Mouse (Mus musculus): Measurements from ENCODE around the gene Gart. TPM values are rescaled to one million over a fixed set of nuclear protein-coding genes. Genes with fewer than 3 reads are reported as not detected.

Gene Gart
- polyA plus RNA-seq (2014; fragmentation: Nextera tagmentation; extraction: Ambion mirVana) = 106 and 116 TPM in 2 replicates

DNA sequence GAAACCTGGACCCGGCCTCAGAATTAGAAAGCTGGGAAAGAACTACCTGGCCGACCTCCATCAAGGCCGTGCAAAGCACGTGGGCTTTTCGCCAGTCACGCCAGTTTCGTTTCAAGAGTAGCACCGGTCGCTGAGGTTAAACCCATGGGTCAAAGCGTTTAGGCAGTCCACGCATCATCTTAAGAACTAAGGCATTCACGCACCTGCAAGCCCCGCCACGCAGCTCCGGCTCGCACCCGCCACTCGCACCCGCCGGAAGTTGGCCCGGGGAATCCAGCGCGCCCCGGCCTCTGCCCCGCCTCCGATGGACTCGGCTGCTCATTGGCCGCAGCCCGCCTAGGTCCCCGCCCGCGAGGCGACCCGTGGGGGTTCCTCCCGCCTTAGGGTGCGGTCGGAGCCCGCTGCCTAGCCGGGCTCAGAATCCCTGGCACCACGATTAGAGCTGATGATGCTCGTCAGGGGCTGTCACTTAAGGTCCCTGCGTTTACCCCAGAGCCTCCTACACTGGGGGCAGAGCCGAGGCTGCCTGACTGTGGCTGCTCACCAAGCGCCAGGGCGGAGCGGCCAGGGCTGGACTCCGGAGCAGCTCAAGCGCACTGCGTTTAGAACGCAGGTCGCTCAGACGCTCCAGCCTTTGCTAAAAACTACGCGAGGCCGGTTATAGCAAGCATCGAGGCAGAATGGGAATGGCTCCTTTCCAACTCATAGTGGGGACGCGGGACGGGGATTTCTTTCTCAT is at the start of gene Gart:
TSS of gene Gart (minus strand) at position 272 of the 739 bp plus-strand sequence.
- H3K27ac ChIP-seq (ENCODE audit: low read depth, low read length) = peak within 1 kb of the TSS; percentile 94
- H3K9me3 ChIP-seq (ENCODE audit: control insufficient read depth, low read length) = no peaks in the 10 kb centered on the region
- peak; percentile 88 for ATAC-seq (ENCODE audit: insufficient read depth, low FRiP score, low TSS enrichment)
- peak; percentile 94 for DNase-seq (ENCODE audit: low spot score)
- under 1% methylated on average over 59 of the region's 59 CpGs for WGBS
- H3K9ac ChIP-seq (ENCODE audit: low read length) = peak within 1 kb of the TSS; percentile 85
- H3K4me3 ChIP-seq (ENCODE audit: low read depth, low read length) = peak within 1 kb of the TSS; percentile 70
- H3K27me3 ChIP-seq (ENCODE audit: control insufficient read depth, insufficient read depth, low read length) = no peaks in the 10 kb centered on the region
- peak within 1 kb of the TSS; percentile 98 for H3K4me2 ChIP-seq (ENCODE audit: low read depth)
- peaks cover 4% of the 10 kb centered on the region for H3K36me3 ChIP-seq (ENCODE audit: control insufficient read depth, insufficient read depth, low read length)
- H3K4me1 ChIP-seq (ENCODE audit: control insufficient read depth, insufficient read depth, low read length) = peaks cover 5% of the 10 kb centered on the region; the same call in 1 of the 2 replicates

DNA sequence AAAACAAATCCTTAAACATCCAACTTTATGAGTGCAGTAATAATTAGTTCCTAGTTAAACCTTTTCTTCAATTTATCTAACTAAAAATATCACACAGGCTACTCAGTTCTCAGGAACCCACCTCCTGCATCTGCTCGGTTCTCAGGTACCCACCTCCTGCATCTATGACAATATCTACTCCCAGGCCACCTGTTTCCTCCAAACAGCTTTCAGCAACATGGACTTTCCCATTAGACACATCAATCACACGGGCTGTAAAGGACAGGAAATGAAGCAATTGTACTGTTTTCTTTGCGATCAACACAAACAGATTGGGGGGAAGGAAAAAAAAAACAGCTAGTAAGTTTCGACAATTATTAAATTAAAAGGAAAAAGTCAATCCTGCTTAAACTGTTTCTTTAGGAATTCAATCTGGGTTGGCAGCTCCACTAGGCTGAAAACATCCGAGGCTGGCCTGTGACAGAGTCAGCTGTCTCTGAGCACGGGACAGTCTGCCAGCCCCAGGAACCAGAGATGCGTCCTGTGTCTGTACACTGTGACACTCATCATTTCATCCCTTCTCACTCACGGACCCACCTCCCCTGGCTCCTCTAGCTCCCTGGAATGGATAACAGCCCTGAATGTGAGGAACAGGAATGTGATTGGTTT is 48.5 kb upstream of the Gart start:
- Histone ChIP-seq H3K9ac (ENCODE audit: low read length) (no peak overlapping the region), H3K4me2 (ENCODE audit: low read depth) (no peak overlapping the region), H3K27ac (ENCODE audit: low read depth, low read length) (no peak overlapping the region), H3K27me3 (ENCODE audit: control insufficient read depth, insufficient read depth, low read length) (no peaks in the 10 kb centered on the region), H3K4me1 (ENCODE audit: control insufficient read depth, insufficient read depth, low read length) (no peaks in the 10 kb centered on the region), H3K36me3 (ENCODE audit: control insufficient read depth, insufficient read depth, low read length) (peaks cover 6% of the 10 kb centered on the region; the same call in 1 of the 2 replicates), H3K9me3 (ENCODE audit: control insufficient read depth, low read length) (no peaks in the 10 kb centered on the region), H3K4me3 (ENCODE audit: low read depth, low read length) (no peak overlapping the region)
- ATAC-seq (ENCODE audit: insufficient read depth, low FRiP score, low TSS enrichment) (no peak), DNase-seq (ENCODE audit: low spot score) (no peak)
- WGBS = 59% methylated on average over 8 of the region's 8 CpGs

DNA sequence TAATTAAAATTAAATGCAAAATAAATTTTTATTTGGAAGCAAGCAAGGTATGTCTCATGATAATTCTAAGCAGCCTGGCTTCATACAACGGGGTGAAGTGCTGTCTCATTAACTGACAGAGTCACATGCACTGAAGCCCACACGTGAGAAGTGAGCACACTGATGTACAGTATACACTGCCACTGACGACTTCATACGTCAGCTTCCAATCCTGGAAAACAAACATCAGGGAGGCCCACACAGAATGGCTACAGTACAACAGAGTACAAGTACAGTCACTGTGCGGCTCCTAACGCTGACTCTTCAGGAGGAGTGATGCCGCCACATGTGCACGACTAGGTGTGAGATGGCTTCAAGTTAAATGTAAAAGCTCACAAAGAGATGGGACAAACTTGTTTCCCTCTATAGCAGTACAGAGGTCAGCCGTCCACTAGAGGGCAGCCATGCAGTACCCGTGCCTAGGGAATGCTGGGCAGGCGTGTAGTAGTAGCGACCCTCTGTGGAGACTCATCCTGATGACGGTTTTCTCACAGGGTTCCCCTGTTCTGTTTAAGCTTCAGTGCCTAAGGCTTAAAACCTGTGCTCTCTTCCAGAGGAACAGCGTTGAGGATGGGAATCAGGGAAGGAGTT is 47.8 kb upstream of the Gart start:
- no peak overlapping the region for H3K4me2 ChIP-seq (ENCODE audit: low read depth)
- no peak overlapping the region for H3K4me3 ChIP-seq (ENCODE audit: low read depth, low read length)
- peaks cover 6% of the 10 kb centered on the region; the same call in 1 of the 2 replicates for H3K36me3 ChIP-seq (ENCODE audit: control insufficient read depth, insufficient read depth, low read length)
- H3K9ac ChIP-seq (ENCODE audit: low read length) = no peak overlapping the region
- ATAC-seq (ENCODE audit: insufficient read depth, low FRiP score, low TSS enrichment) = peak; percentile 81
- H3K27ac ChIP-seq (ENCODE audit: low read depth, low read length) = no peak overlapping the region
- no peaks in the 10 kb centered on the region for H3K4me1 ChIP-seq (ENCODE audit: control insufficient read depth, insufficient read depth, low read length)
- H3K9me3 ChIP-seq (ENCODE audit: control insufficient read depth, low read length) = no peaks in the 10 kb centered on the region
- WGBS = 30% methylated on average over 14 of the region's 14 CpGs
- DNase-seq (ENCODE audit: low spot score) = peak; percentile 85
- no peaks in the 10 kb centered on the region for H3K27me3 ChIP-seq (ENCODE audit: control insufficient read depth, insufficient read depth, low read length)

DNA sequence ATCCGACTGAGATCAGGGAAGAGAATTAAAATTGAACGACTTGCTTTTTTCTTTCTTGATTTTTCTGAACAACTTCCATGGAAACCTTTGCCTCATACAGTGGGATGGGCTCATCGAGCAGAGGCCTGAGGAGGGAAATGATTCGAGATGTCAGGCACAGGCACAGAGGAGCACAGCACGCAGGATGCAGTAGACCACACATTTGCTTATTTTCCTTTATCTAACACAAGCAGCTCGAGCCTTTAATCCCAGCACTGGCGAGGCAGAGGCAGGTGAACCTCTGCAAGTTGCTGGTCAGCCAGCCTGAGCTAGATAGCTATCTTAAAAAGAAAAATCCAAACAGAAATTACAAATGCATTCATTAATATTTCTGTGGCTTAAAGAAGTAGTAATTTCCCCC is 43.0 kb upstream of the Gart start:
- DNase-seq (ENCODE audit: low spot score) = no peak
- ATAC-seq (ENCODE audit: insufficient read depth, low FRiP score, low TSS enrichment) = no peak
- Histone ChIP-seq H3K4me3 (ENCODE audit: low read depth, low read length) (no peak overlapping the region), H3K4me2 (ENCODE audit: low read depth) (no peak overlapping the region; the same call in 1 of the 2 replicates), H3K4me1 (ENCODE audit: control insufficient read depth, insufficient read depth, low read length) (peaks cover 8% of the 10 kb centered on the region; the same call in 1 of the 2 replicates), H3K27me3 (ENCODE audit: control insufficient read depth, insufficient read depth, low read length) (no peaks in the 10 kb centered on the region), H3K9me3 (ENCODE audit: control insufficient read depth, low read length) (no peaks in the 10 kb centered on the region), H3K27ac (ENCODE audit: low read depth, low read length) (no peak overlapping the region), H3K36me3 (ENCODE audit: control insufficient read depth, insufficient read depth, low read length) (peaks cover 4% of the 10 kb centered on the region), H3K9ac (ENCODE audit: low read length) (no peak overlapping the region)
- 60% methylated on average over 7 of the region's 7 CpGs for WGBS

DNA sequence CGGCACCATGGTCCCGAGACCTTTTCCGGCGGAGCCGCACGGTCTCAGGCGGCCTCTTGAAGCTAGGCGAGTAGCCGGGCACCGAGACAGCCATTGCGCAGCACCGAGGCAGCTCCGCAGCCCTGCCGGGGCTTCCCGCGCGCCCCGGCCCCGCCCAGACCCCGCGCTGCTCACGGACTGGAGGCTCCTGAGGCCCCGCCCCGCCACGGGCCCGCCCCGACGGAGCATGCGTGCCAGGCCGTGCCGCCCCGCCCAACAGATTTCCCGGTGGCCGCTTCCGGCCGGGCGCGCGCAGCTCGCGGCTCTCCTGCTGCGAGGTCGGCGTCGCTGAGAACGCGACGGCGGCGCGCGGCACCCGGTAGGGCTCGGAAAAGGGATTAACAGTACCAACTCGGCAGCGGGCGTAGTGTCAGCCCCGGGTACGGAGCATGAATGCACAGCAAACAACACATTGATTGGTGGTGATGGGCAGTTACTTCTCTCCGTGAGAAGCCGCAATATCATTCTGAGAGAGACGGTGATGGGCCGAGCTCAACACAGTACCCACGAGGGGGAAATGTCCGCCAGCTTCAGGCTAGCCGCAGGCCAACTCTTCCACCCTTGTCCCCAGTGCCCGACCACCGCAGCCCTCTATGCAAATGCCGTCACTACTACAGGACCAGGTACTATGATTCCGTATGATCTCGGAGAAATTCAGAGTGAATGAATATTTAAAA is 42.0 kb upstream of the Gart start, which contains the start of gene Donson:
TSS of gene Donson (minus strand) at position 152 of the 716 bp plus-strand sequence.
- H3K36me3 ChIP-seq (ENCODE audit: control insufficient read depth, insufficient read depth, low read length) = peaks cover 6% of the 10 kb centered on the region
- peaks cover 8% of the 10 kb centered on the region; the same call in 1 of the 2 replicates for H3K4me1 ChIP-seq (ENCODE audit: control insufficient read depth, insufficient read depth, low read length)
- H3K27ac ChIP-seq (ENCODE audit: low read depth, low read length) = peak within 1 kb of the TSS; percentile 76
- ATAC-seq (ENCODE audit: insufficient read depth, low FRiP score, low TSS enrichment) (peak; percentile 99), DNase-seq (ENCODE audit: low spot score) (peak; percentile 96)
- no peaks in the 10 kb centered on the region for H3K27me3 ChIP-seq (ENCODE audit: control insufficient read depth, insufficient read depth, low read length)
- no peaks in the 10 kb centered on the region for H3K9me3 ChIP-seq (ENCODE audit: control insufficient read depth, low read length)
- peak within 1 kb of the TSS; percentile 81 for H3K4me2 ChIP-seq (ENCODE audit: low read depth)
- under 1% methylated on average over 54 of the region's 71 CpGs for WGBS
- peak within 1 kb of the TSS; percentile 92 for H3K9ac ChIP-seq (ENCODE audit: low read length)
- peak within 1 kb of the TSS; percentile 91 for H3K4me3 ChIP-seq (ENCODE audit: low read depth, low read length)

DNA sequence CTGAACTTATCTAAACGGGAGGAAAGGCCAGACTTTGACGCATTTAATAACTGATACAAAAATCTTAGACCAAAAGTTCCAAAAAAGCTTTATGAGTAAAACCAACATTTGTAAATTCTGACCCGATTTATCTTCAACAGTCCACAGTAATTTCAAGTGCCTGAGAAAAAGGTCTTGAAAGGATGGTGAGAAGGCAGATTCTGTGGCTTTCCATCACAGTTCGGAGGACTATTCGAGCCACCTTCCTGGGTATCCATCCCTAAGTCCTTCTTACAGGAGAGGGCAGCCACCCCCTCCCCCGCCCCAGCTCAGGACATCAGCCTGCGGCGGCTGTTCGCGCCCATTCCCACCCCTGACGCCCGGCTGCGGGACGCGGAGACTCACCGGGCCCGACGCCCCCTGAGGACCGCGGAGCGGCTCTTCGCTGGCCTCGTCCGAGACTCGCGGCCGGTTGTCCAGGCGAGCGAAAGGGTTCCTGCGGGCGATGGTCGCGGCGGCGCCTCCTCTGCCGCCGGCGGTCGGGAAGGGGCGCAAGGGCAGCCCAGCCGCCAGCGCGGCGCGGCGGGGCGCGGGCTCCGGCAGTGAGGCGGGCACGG is 41.4 kb upstream of the Gart start:
- no peaks in the 10 kb centered on the region for H3K27me3 ChIP-seq (ENCODE audit: control insufficient read depth, insufficient read depth, low read length)
- ATAC-seq (ENCODE audit: insufficient read depth, low FRiP score, low TSS enrichment) = peak; percentile 72
- H3K4me2 ChIP-seq (ENCODE audit: low read depth) = peak overlapping the region; percentile 81
- H3K9me3 ChIP-seq (ENCODE audit: control insufficient read depth, low read length) = no peaks in the 10 kb centered on the region
- peak overlapping the region; percentile 76 for H3K27ac ChIP-seq (ENCODE audit: low read depth, low read length)
- peak overlapping the region; percentile 92 for H3K9ac ChIP-seq (ENCODE audit: low read length)
- H3K36me3 ChIP-seq (ENCODE audit: control insufficient read depth, insufficient read depth, low read length) = peaks cover 8% of the 10 kb centered on the region
- H3K4me3 ChIP-seq (ENCODE audit: low read depth, low read length) = peak overlapping the region; percentile 91
- peaks cover 8% of the 10 kb centered on the region; the same call in 1 of the 2 replicates for H3K4me1 ChIP-seq (ENCODE audit: control insufficient read depth, insufficient read depth, low read length)
- DNase-seq (ENCODE audit: low spot score) = no peak
- 2% methylated on average over 51 of the region's 51 CpGs for WGBS

DNA sequence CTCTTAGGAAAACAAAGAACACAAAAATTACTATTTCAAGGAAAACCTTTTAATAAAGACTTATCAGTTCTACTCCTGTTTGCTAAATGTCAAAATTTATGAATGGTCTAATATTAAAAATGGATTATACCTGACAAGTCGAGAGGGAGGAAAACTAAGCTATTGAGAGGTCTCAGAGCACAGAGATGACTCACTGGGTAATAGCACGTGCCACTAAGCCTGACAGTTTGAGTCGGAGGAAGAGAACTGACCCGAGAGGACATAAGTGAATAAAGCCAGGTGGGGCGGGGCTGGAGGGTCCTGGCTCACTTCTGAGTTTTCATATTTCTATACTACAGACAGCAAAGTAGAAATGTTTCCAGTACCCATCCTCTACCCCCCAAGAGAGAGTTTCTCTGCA is 39.6 kb upstream of the Gart start:
- Histone ChIP-seq H3K27me3 (ENCODE audit: control insufficient read depth, insufficient read depth, low read length) (no peaks in the 10 kb centered on the region), H3K4me1 (ENCODE audit: control insufficient read depth, insufficient read depth, low read length) (peaks cover 8% of the 10 kb centered on the region; the same call in 1 of the 2 replicates), H3K4me3 (ENCODE audit: low read depth, low read length) (no peak overlapping the region), H3K9ac (ENCODE audit: low read length) (no peak overlapping the region), H3K4me2 (ENCODE audit: low read depth) (no peak overlapping the region), H3K27ac (ENCODE audit: low read depth, low read length) (no peak overlapping the region), H3K9me3 (ENCODE audit: control insufficient read depth, low read length) (no peaks in the 10 kb centered on the region), H3K36me3 (ENCODE audit: control insufficient read depth, insufficient read depth, low read length) (peaks cover 12% of the 10 kb centered on the region)
- no peak for DNase-seq (ENCODE audit: low spot score)
- WGBS = 82% methylated on average over 5 of the region's 5 CpGs
- ATAC-seq (ENCODE audit: insufficient read depth, low FRiP score, low TSS enrichment) = no peak

DNA sequence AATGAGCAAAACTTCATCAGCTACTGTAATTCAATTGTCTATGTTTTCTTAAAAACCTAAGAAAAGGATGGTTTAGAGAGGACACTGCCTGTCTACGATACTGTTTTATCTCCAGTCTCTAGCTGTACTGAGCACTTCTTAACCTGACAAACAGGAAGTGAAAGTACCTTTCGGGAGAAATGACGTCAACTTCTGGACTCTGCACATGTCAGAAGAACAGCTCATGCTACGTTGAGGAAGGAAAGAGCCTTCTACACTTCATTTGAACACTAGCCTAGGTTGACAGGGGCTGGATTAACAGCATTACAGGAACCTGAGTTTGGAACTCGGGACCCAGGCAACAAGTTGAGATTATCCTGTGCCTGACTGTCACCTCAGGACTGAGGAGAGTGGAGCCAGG is 38.8 kb upstream of the Gart start:
- Histone ChIP-seq H3K4me1 (ENCODE audit: control insufficient read depth, insufficient read depth, low read length) (peaks cover 8% of the 10 kb centered on the region; the same call in 1 of the 2 replicates), H3K27ac (ENCODE audit: low read depth, low read length) (no peak overlapping the region), H3K27me3 (ENCODE audit: control insufficient read depth, insufficient read depth, low read length) (no peaks in the 10 kb centered on the region), H3K9ac (ENCODE audit: low read length) (no peak overlapping the region), H3K9me3 (ENCODE audit: control insufficient read depth, low read length) (no peaks in the 10 kb centered on the region), H3K36me3 (ENCODE audit: control insufficient read depth, insufficient read depth, low read length) (peaks cover 12% of the 10 kb centered on the region), H3K4me3 (ENCODE audit: low read depth, low read length) (no peak overlapping the region), H3K4me2 (ENCODE audit: low read depth) (no peak overlapping the region)
- DNase-seq (ENCODE audit: low spot score) (no peak), ATAC-seq (ENCODE audit: insufficient read depth, low FRiP score, low TSS enrichment) (no peak)
- 92% methylated on average over 5 of the region's 5 CpGs for WGBS
